9 mouse cellular contexts compared by ENCODE assay signal in genomic region chr2:64043099-64043498, GRCm38 (mm10). TPM values are rescaled to one million over a fixed set of nuclear protein-coding genes. Genes with fewer than 3 reads are reported as not detected.
DNase-seq lines count a peak whose midpoint lies in the region; ATAC-seq lines count a peak whose summit lies in the region.
"Had no signal": no experiment of that assay in that cellular context is flagged by ENCODE, and none has a peak within 500 bp of the region (broad histone marks: within the 10 kb centered on the region; RNA-seq: fewer than 3 reads in every experiment).

No protein-coding gene starts in this region.

- WGBS in heart, embryonic 10.5 days = 68% methylated on average over 3 of the region's 3 CpGs
- 33% methylated on average over 3 of the region's 3 CpGs for WGBS in embryonic facial prominence, embryonic 14.5 days

- DNase-seq in heart, adult 11 months = peak; percentile 94
- DNase-seq in heart, embryonic 10.5 days (ENCODE audit: low spot score) = no peak
- peak; percentile 30 for DNase-seq in NIH3T3 (ENCODE audit: low read depth)
- DNase-seq in embryonic facial prominence, embryonic 14.5 days (ENCODE audit: low spot score) = peak; percentile 82
- DNase-seq in kidney, postnatal 10 days = peak; percentile 65
- peak; percentile 68 for DNase-seq in lung, postnatal 25 days (ENCODE audit: low spot score)
- DNase-seq in thymus, postnatal 0 days (ENCODE audit: low spot score) = no peak
- DNase-seq in embryo, embryonic 11 days = no peak

- ATAC-seq in embryonic facial prominence, embryonic 14.5 days (ENCODE audit: low read depth) = no peak; the same call in 1 of the 2 replicates

- no peak overlapping the region for H3K4me3 ChIP-seq in heart, embryonic 10.5 days
- H3K4me3 ChIP-seq in embryonic facial prominence, embryonic 14.5 days (ENCODE audit: low read depth, low read length) = no peak overlapping the region
- H3K4me3 ChIP-seq: left cerebral cortex, adult 2 months had no signal

- no peaks in the 10 kb centered on the region for H3K36me3 ChIP-seq in heart, embryonic 10.5 days
- H3K36me3 ChIP-seq in embryonic facial prominence, embryonic 14.5 days (ENCODE audit: control insufficient read depth, insufficient read depth, low read length) = no peaks in the 10 kb centered on the region

- no peaks in the 10 kb centered on the region for H3K9me3 ChIP-seq in heart, embryonic 10.5 days
- H3K9me3 ChIP-seq in embryonic facial prominence, embryonic 14.5 days (ENCODE audit: control insufficient read depth, low read length) = no peaks in the 10 kb centered on the region

- H3K4me1 ChIP-seq in heart, embryonic 10.5 days = peaks cover 9% of the 10 kb centered on the region
- no peaks in the 10 kb centered on the region for H3K4me1 ChIP-seq in embryonic facial prominence, embryonic 14.5 days (ENCODE audit: control insufficient read depth, insufficient read depth, low read length)

- H3K4me2 ChIP-seq in embryonic facial prominence, embryonic 14.5 days (ENCODE audit: low read depth, low read length) = no peak overlapping the region

- H3K9ac ChIP-seq in embryonic facial prominence, embryonic 14.5 days (ENCODE audit: low read depth, low read length) = no peak overlapping the region

- H3K27ac ChIP-seq in heart, embryonic 10.5 days = no peak overlapping the region
- H3K27ac ChIP-seq in embryonic facial prominence, embryonic 14.5 days (replicated peaks; ENCODE audit: low read depth, low read length) = no peak overlapping the region
- H3K27ac ChIP-seq: left cerebral cortex, adult 2 months had no signal

- H3K27me3 ChIP-seq in heart, embryonic 10.5 days (ENCODE audit: insufficient read depth, poor library complexity, severe bottlenecking) = no peaks in the 10 kb centered on the region
- no peaks in the 10 kb centered on the region for H3K27me3 ChIP-seq in embryonic facial prominence, embryonic 14.5 days (replicated peaks; ENCODE audit: control insufficient read depth, insufficient read depth, low read length)

RNA-seq across cellular contexts. Expression of gene Fign, which starts 54.7 kb away (rescaled TPM):
- 13.1 and 13.8 TPM in 2 replicates for polyA plus RNA-seq in heart, embryonic 10.5 days (2016; fragmentation: Nextera tagmentation; extraction: Ambion mirVana)
- polyA plus RNA-seq in embryonic facial prominence, embryonic 14.5 days (2014; fragmentation: Nextera tagmentation; extraction: Ambion mirVana) = 6.0 and 7.2 TPM in 2 replicates
- polyA plus RNA-seq in thymus, postnatal 0 days (2015; fragmentation: Nextera tagmentation; extraction: Ambion mirVana) = 0.14 and 0.40 TPM in 2 replicates

Comparison
In these comparisons a context has a peak if more than half of its experiments do, and no peak if none do; other contexts are left out.
1. DNase-seq: peak in heart, adult 11 months (single experiment), NIH3T3 (single experiment), embryonic facial prominence, embryonic 14.5 days (single experiment), kidney, postnatal 10 days (single experiment) and lung, postnatal 25 days (single experiment); none in heart, embryonic 10.5 days (single experiment), thymus, postnatal 0 days (single experiment) and embryo, embryonic 11 days (single experiment).